Mouse (Mus musculus) liver, adult 2 months (tissue): ENCODE measurements around the gene Ulk3. TPM values are rescaled to one million over a fixed set of nuclear protein-coding genes. Genes with fewer than 3 reads are reported as not detected.

Source experiments
- DNase-seq: peaks from one replicate; pipeline ENCODE4 v3.0.0-alpha.2; 2011; ENCODE audit warnings: low read depth, low spot score; ENCODE audit errors: extremely low read depth
- H3K27ac ChIP-seq: fragments of 200-500 bp; replicated peaks from 2 replicates; pipeline ENCODE4 v1.5.1; 2012; ENCODE audit warnings: low read depth, mild to moderate bottlenecking, control low read depth, inconsistent platforms, low read length; ENCODE audit not compliant: insufficient read depth
- H3K27me3 ChIP-seq: fragments of 200-500 bp; 2 replicates; pipeline ENCODE4 v1.6.1; 2012; ENCODE audit warnings: mild to moderate bottlenecking, moderate library complexity, low read length, inconsistent platforms; ENCODE audit not compliant: control insufficient read depth, insufficient read depth
- H3K36me3 ChIP-seq: fragments of 200-500 bp; 2 replicates; pipeline ENCODE4 v1.6.1; 2012; ENCODE audit warnings: low read length, inconsistent platforms; ENCODE audit not compliant: control insufficient read depth, insufficient read depth
- H3K4me1 ChIP-seq: fragments of 200-500 bp; 2 replicates; pipeline ENCODE4 v1.6.1; 2011; ENCODE audit warnings: low read length; ENCODE audit not compliant: control insufficient read depth, insufficient read depth
- H3K4me3 ChIP-seq: fragments of 200-500 bp; 2 replicates; pipeline ENCODE4 v1.5.1; 2011; ENCODE audit warnings: low read depth, mild to moderate bottlenecking, control low read depth, low read length, moderate library complexity; ENCODE audit not compliant: insufficient read depth
- H3K79me2 ChIP-seq: fragments of 200-500 bp; 2 replicates; pipeline ENCODE4 v1.6.1; 2012; ENCODE audit warnings: inconsistent platforms, mild to moderate bottlenecking, low read length, moderate library complexity; ENCODE audit not compliant: control insufficient read depth, insufficient read depth
- H3K9ac ChIP-seq: fragments of 200-500 bp; 2 replicates; pipeline ENCODE4 v1.6.1; 2012; ENCODE audit warnings: low read depth, mild to moderate bottlenecking, control low read depth, inconsistent platforms, low read length
- CTCF ChIP-seq: fragments of 200-500 bp; IDR thresholded peaks from 2 replicates; pipeline ENCODE4 v1.5.1; 2011; ENCODE audit warnings: low read depth, low read length, control low read depth
- POLR2A ChIP-seq: fragments of 200-500 bp; IDR thresholded peaks from 2 replicates; pipeline ENCODE4 v1.6.1; 2011; ENCODE audit warnings: low read length, control low read depth; ENCODE audit not compliant: insufficient read depth; ENCODE audit errors: extremely low read depth
- whole genome bisulfite sequencing: fragments of 180-500 bp; shearing (Covaris S2); methylation state at CpG from one replicate; pipeline ENCODE4 v1.1.7; 2018; 5-methylcytosine and 5-hydroxymethylcytosine counted together
- polyA plus RNA-seq: library from polyadenylated mRNA; depleted of rRNA; stranded (reverse); fragments of >200 nt; gene quantifications from 2 replicates; pipeline ENCODE4 v1.2.3, GENCODE M21; 2012
- total RNA-seq: library from RNA; depleted of rRNA; stranded (reverse); fragments of >200 nt; gene quantifications from 2 replicates; pipeline ENCODE4 v1.2.3, GENCODE M21; 2014

Ulk3 gene
- total and polyA plus RNA-seq, 2 experiments: 4.5 to 16.8 TPM

DNA sequence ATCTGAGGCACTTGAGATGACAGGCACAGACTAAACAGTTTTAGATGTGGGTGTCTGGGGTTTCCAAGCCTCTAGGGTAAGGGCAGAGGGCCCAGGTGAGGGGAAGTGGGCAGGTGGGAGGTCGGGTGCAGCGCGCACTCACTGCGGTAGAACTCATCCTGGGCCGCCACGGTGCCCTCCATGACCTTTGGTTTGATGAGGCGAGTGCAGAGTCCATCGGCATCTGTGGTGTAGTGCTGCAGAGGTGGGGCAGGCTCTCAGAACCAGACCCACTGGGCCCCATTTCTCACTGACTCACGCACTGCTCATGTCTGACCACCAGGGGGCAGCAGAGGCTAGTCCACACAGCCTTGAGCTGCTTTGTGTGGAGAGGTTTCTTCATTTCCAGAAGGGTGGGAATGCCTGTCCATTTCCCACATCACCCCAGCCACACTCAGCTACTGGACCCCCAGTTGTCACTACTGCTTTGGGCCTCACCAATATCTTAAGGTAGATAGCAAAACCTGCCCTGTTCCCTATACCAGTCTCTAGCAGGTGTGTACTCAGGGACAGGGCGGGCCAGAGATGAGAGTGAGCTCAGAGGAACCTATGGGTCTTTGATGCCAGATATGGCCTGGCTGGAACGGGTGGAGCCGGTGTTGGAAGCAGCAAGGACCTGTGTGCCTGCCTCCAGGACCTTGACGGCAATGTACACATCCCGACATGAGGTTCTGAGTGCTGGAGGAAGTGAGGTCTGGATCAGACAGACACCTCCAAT, 40.0 kb downstream of the Ulk3 start:
- no peak for DNase-seq
- no peak overlapping the region for H3K9ac ChIP-seq
- no peak overlapping the region for H3K27ac ChIP-seq
- peaks cover 11% of the 10 kb centered on the region; the same call in 1 of the 2 replicates for H3K79me2 ChIP-seq
- no peak for TF ChIP-seq POLR2A
- peak; percentile 99 for TF ChIP-seq CTCF
- no peak overlapping the region for H3K4me3 ChIP-seq
- H3K36me3 ChIP-seq: peaks cover 15% of the 10 kb centered on the region; the same call in 1 of the 2 replicates
- WGBS: 46% methylated on average over 14 of the region's 14 CpGs
- H3K27me3 ChIP-seq: no peaks in the 10 kb centered on the region
- H3K4me1 ChIP-seq: peaks cover 7% of the 10 kb centered on the region

- no peak overlapping the region for H3K9ac ChIP-seq
- H3K4me1 ChIP-seq: peaks cover 16% of the 10 kb centered on the region
- no peak for DNase-seq
- no peak overlapping the region for H3K27ac ChIP-seq
- H3K27me3 ChIP-seq: no peaks in the 10 kb centered on the region
- TF ChIP-seq CTCF (no peak), POLR2A (no peak)
- H3K79me2 ChIP-seq: peaks cover 37% of the 10 kb centered on the region; the same call in 1 of the 2 replicates
- WGBS: 40% methylated on average over 4 of the region's 4 CpGs
- no peak overlapping the region for H3K4me3 ChIP-seq
- H3K36me3 ChIP-seq: no peaks in the 10 kb centered on the region; the same call in 1 of the 2 replicates
Measured at GRCm38 (mm10) chr9:57633481-57634024, 44.3 kb downstream of the Ulk3 start.

DNA sequence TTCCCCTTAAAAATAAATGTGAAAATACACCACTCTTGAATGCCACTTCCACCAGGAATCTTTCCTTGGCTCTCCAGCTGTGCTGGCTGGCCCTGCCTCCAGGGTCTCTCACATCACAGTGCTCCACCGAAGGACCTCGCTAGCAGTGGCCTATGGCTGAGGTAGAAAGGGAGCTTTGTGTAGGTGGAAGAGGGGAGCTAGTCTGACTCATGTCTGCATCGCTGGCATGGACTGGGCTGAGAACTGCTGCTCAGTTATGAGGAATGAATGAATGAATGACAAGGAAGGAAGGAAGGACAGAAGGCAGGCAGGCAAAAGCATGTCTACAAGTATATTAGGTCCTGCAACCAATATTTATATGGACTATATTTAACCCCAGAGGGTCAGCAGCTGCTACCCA, 48.0 kb downstream of the Ulk3 start:
- 66% methylated on average over 3 of the region's 3 CpGs for WGBS
- Histone ChIP-seq H3K79me2 (peaks cover 68% of the 10 kb centered on the region; the same call in 1 of the 2 replicates), H3K36me3 (no peaks in the 10 kb centered on the region), H3K27me3 (no peaks in the 10 kb centered on the region), H3K9ac (peak overlapping the region; percentile 2; the same call in 1 of the 2 replicates), H3K4me1 (peaks cover 45% of the 10 kb centered on the region), H3K27ac (peak overlapping the region; percentile 49; the same call in 1 of the 2 replicates), H3K4me3 (no peak overlapping the region)
- TF ChIP-seq CTCF (no peak), POLR2A (no peak)
- no peak for DNase-seq

- DNase-seq: no peak
- WGBS: 6% methylated on average over 6 of the region's 6 CpGs
- Histone ChIP-seq H3K4me1 (peaks cover 48% of the 10 kb centered on the region), H3K27me3 (no peaks in the 10 kb centered on the region), H3K79me2 (peaks cover 72% of the 10 kb centered on the region; the same call in 1 of the 2 replicates), H3K9ac (peak overlapping the region; percentile 11), H3K36me3 (no peaks in the 10 kb centered on the region), H3K4me3 (no peak overlapping the region), H3K27ac (peak overlapping the region; percentile 49)
- TF ChIP-seq CTCF (no peak), POLR2A (no peak)
Measured at GRCm38 (mm10) chr9:57637741-57638322, 48.6 kb downstream of the Ulk3 start.

GRCm38 (mm10) chr9:57638651-57639459, 49.6 kb downstream of the Ulk3 start:
- peak; percentile 92 for DNase-seq
- peaks cover 58% of the 10 kb centered on the region for H3K4me1 ChIP-seq
- TF ChIP-seq POLR2A (no peak), CTCF (no peak)
- peak overlapping the region; percentile 49 for H3K27ac ChIP-seq
- no peaks in the 10 kb centered on the region for H3K27me3 ChIP-seq
- H3K36me3 ChIP-seq: no peaks in the 10 kb centered on the region
- peak overlapping the region; percentile 11; the same call in 1 of the 2 replicates for H3K9ac ChIP-seq
- WGBS: 36% methylated on average over 8 of the region's 8 CpGs
- H3K4me3 ChIP-seq: no peak overlapping the region
- peaks cover 74% of the 10 kb centered on the region for H3K79me2 ChIP-seq
